Mouse (Mus musculus) left cerebral cortex, postnatal 36 days (tissue): ENCODE results near the gene Ascl2. TPM values are rescaled to one million over a fixed set of nuclear protein-coding genes. Genes with fewer than 3 reads are reported as not detected.

Experiments
- DNase-seq, 2 experiments: peaks; one replicate each; pipeline ENCODE4 v3.0.0; 2021 to 2022; ENCODE audit warnings: low spot score in 2 of 2, mixed read lengths in 1 of 2
- intact Hi-C: fragments of 180-260 bp; cut with DNase I; formaldehyde crosslinking; loops from one replicate; pipeline ENCODE4 v1.15.1; 2025
- total RNA-seq, 2 experiments: library from RNA; stranded (reverse); gene quantifications; 2 replicates each; pipeline ENCODE4 v1.2.3; 2021

The Ascl2 gene
- total RNA-seq, 2 experiments from 2014 or later = 0.39 TPM; not detected in 1

DNA sequence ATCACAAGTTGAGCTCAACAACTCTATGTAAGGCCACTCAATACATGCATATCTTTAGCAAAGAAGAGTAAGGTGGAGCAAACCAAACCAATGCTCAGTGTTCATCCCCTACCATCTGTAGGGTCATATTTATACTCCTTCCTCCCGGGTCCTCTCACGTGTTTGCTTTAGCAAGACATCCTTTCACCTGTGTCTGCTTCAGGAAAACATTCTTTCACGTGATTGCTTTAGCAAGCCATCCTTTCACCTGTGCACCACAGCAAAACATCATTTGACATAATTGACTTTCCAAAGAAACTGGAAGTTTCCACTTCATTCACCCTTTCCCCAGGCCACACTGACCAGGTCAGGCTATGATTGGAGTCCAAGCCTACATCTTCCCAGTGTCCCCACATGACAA, 38.0 kb downstream of the Ascl2 start, which contains the start of gene Th:
Gene Th (minus strand): TSS at position 101 of the 400 bp plus-strand sequence.
- no peak for DNase-seq
- intact Hi-C loops = no loop called here

DNA sequence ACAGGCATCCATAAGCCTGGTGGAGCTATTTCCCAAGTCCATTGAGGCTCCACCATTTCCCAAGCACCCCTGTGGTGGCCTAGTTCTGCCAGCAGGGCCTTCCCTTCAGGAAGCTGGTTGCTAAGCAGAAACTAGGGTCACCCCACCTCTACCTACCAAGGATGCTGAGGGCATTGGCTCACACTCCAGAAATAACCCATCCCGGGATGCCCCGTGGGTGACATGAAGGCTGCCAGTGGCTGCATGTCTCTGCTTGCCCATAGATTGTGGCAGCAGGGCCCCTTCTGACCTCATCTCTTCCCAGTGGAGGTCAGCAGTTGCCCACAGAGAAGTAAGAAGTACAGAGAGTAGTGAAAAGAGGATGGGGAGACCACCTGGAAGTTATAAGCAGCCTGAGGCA, 39.5 kb downstream of the Ascl2 start:
- no peak for DNase-seq
- intact Hi-C loops = no loop called here

DNA sequence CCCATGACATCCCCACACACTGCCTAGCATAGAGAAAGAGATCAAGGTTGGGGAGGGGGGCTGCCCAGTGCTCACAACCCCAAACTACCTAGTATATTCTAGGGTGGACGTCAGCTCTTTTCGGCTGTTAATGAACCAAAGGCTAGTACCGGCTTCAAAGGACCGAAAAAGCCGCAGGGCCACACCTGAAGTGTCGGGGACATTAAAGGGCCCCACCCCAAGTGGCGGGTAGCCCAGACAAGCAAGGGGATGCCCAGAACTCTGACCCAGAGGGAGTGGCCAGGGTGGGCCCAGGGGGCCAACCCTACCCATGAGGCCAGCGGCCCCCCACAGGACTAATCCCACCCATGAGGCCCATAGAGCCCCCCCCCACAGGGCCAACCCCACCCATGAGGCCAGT, 41.8 kb downstream of the Ascl2 start:
- no peak for DNase-seq
- intact Hi-C loops = no loop called here

DNA sequence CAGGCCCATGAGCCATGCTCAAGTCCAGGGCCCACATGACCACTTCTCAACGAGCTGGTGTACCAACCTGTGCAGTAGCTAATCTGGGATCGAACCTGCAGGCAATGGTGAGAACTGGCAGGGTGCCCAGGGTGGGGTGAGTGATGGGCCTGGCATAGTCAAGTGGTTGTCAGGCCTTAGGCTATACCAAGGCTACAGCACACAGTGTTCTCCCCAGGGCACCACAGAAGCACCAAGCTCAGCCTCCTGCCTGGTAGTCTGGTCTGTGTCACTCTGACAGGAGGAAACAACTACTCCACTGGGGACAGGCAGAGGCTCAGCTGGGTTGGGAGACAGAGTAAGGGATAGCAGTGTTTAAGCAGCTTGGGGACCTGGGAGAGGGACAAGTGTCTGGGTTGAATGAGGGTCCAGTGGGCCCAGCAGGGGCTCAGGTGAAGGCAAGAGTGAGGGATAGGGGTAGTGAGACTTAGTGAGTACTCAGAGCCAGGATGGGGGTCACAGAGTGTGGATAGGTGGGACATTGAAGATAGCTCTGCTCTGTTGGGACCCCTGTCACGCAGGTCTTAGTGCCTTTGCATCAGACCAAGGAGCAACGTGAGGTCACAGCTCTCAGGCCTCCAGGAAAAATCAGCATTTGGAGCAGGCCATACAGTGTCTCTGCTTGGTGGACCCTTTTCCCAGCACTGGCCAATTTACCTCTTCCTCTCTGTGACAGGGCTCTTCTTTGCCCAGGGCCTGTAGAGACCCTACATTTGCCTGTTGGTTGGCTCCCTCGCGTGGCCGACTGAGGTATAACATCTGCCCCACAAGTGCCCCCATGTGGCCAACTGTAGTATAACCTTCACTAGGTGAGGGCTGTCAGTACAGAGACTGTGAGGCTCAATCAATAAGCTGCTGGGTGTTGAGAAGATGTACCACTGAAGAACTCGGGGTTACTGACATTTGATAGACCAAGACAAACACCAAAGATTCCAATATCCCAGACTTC, 50.1 kb downstream of the Ascl2 start:
- intact Hi-C loops = loop anchor here (1.0 kb wide), 1 partner anchor 25 kb away; no protein-coding TSS in a partner anchor
- DNase-seq = peak; percentile 70 to 72

DNA sequence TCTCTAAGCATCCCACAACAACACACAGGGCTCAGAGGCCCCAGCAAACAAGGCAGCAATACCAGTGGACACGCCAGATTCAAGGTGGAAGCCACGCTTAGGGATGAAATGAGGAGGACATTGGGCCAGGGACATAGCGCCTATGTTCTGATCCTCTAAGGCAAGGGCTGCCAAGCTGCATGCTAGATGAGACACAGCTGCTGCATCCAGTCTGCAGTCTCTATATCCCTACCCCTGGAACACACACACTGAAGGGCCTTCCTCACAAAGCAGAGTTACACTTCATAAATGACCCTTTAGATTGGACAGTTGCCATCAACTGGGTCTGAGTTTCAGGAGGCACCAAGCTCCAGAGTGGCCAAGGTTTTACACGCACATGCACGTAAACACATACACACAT, 51.4 kb downstream of the Ascl2 start:
- intact Hi-C loops = no loop called here
- no peak for DNase-seq

Other genes with a start within 250 kb of the Ascl2 start
- not detected for gene Ins2, start 225.9 kb downstream of the Ascl2 start, total RNA-seq
- gene Th, start 38.1 kb downstream of the Ascl2 start, total RNA-seq = 1 to 10 TPM; 1.7 to 2.7 TPM
- gene Tspan32, start 35.8 kb upstream of the Ascl2 start, total RNA-seq = under 1 TPM; 0.20 to 0.39 TPM
- gene Cd81, start 83.5 kb upstream of the Ascl2 start, total RNA-seq = 100 to 1,000 TPM; 385 to 445 TPM
- gene Tssc4, start 100.0 kb upstream of the Ascl2 start, total RNA-seq = 10 to 100 TPM; 37.5 to 42.3 TPM
- not detected for gene Trpm5, start 125.4 kb upstream of the Ascl2 start, total RNA-seq
- under 1 TPM; 0.49 to 1.00 TPM for gene Kcnq1, start 137.1 kb upstream of the Ascl2 start, total RNA-seq